Mouse (Mus musculus): Measurements from ENCODE around the gene Txnrd3.

The Txnrd3 gene

GRCm38 (mm10) chr6:89643798-89644270 lies at the start of gene Txnrd3:
Gene Txnrd3 (plus strand): TSS chr6:89643988.
- DNase-seq (ENCODE audit: low spot score in 2 of 2): peak; percentile 89

- peak; percentile 88 for DNase-seq (ENCODE audit: low spot score in 2 of 2)
These were observed 48.6 kb upstream of the Txnrd3 start, which contains the start of gene Chchd6 for GRCm38 (mm10) chr6:89595018-89595776. Gene Chchd6 (minus strand): TSS chr6:89595652.

- DNase-seq (ENCODE audit: low spot score in 2 of 2): no peak
These were observed 48.0 kb upstream of the Txnrd3 start for GRCm38 (mm10) chr6:89595777-89596146.

GRCm38 (mm10) chr6:89596510-89596909 lies 47.3 kb upstream of the Txnrd3 start:
- DNase-seq (ENCODE audit: low spot score in 2 of 2): no peak

- DNase-seq (ENCODE audit: low spot score in 2 of 2): no peak
These were observed 37.7 kb upstream of the Txnrd3 start for GRCm38 (mm10) chr6:89606096-89606495.

- DNase-seq (ENCODE audit: low spot score in 2 of 2): no peak
These were observed 35.8 kb upstream of the Txnrd3 start for GRCm38 (mm10) chr6:89607999-89608398.

- DNase-seq (ENCODE audit: low spot score in 2 of 2): no peak
These were observed 30.3 kb upstream of the Txnrd3 start for GRCm38 (mm10) chr6:89613336-89614106.

- no peak for DNase-seq (ENCODE audit: low spot score in 2 of 2)
These were observed 29.7 kb upstream of the Txnrd3 start for GRCm38 (mm10) chr6:89614107-89614471.

GRCm38 (mm10) chr6:89614596-89615372 lies 29.0 kb upstream of the Txnrd3 start:
- no peak for DNase-seq (ENCODE audit: low spot score in 2 of 2)

GRCm38 (mm10) chr6:89615373-89615755 lies 28.4 kb upstream of the Txnrd3 start:
- no peak for DNase-seq (ENCODE audit: low spot score in 2 of 2)

GRCm38 (mm10) chr6:89622647-89623046 lies 21.1 kb upstream of the Txnrd3 start:
- DNase-seq (ENCODE audit: low spot score in 2 of 2): no peak

- no peak for DNase-seq (ENCODE audit: low spot score in 2 of 2)
These were observed 15.6 kb upstream of the Txnrd3 start for GRCm38 (mm10) chr6:89628045-89628785.

GRCm38 (mm10) chr6:89631809-89632562 lies 11.8 kb upstream of the Txnrd3 start:
- DNase-seq (ENCODE audit: low spot score in 2 of 2): peak; percentile 70 to 80

- no peak for DNase-seq (ENCODE audit: low spot score in 2 of 2)
These were observed 10.7 kb upstream of the Txnrd3 start for GRCm38 (mm10) chr6:89633115-89633514.

- no peak for DNase-seq (ENCODE audit: low spot score in 2 of 2)
These were observed 9.4 kb upstream of the Txnrd3 start for GRCm38 (mm10) chr6:89634400-89634799.

- DNase-seq (ENCODE audit: low spot score in 2 of 2): no peak
These were observed 5.8 kb upstream of the Txnrd3 start for GRCm38 (mm10) chr6:89637977-89638376.

- peak in 1 of 2 experiments; percentile 31 for DNase-seq (ENCODE audit: low spot score in 2 of 2)
These were observed 4.8 kb upstream of the Txnrd3 start for GRCm38 (mm10) chr6:89639025-89639424.

GRCm38 (mm10) chr6:89644271-89645075 lies 685 bp downstream of the Txnrd3 start:
- DNase-seq (ENCODE audit: low spot score in 2 of 2): peak; percentile 93 to 94

GRCm38 (mm10) chr6:89649897-89650296 lies 6.1 kb downstream of the Txnrd3 start:
- DNase-seq (ENCODE audit: low spot score in 2 of 2): no peak

GRCm38 (mm10) chr6:89651770-89652169 lies 8.0 kb downstream of the Txnrd3 start:
- no peak for DNase-seq (ENCODE audit: low spot score in 2 of 2)
